In genomic region chr12:35827797-35828196, GRCm38 (mm10) we compare ENCODE assay signal across 12 mouse cellular contexts.
"Had no signal": no experiment of that assay in that cellular context is flagged by ENCODE, and none has a peak within 500 bp of the region (broad histone marks: within the 10 kb centered on the region; RNA-seq: fewer than 3 reads in every experiment).

No protein-coding gene starts in this region.

- H3K27ac ChIP-seq: intestine, embryonic 15.5 days; limb, embryonic 12.5 days; liver, embryonic 14.5 days; midbrain, embryonic 15.5 days; neural tube, embryonic 12.5 days; stomach, embryonic 15.5 days had no signal

- H3K4me3 ChIP-seq: intestine, embryonic 15.5 days; limb, embryonic 12.5 days; midbrain, embryonic 15.5 days; neural tube, embryonic 12.5 days; stomach, embryonic 15.5 days had no signal

- H3K4me1 ChIP-seq: intestine, embryonic 15.5 days; midbrain, embryonic 15.5 days; neural tube, embryonic 12.5 days had no signal

- ATAC-seq: intestine, embryonic 15.5 days; midbrain, embryonic 15.5 days had no signal

- H3K27me3 ChIP-seq: intestine, embryonic 15.5 days; limb, embryonic 12.5 days; midbrain, embryonic 15.5 days; neural tube, embryonic 12.5 days; stomach, embryonic 15.5 days had no signal

- DNase-seq: kidney, adult 18-20 months; kidney, postnatal 10 days; lung, adult 18-20 months; lung, postnatal 36 days; right cerebral cortex, postnatal 25 days; thymus, postnatal 25 days had no signal

- H3K9me3 ChIP-seq: intestine, embryonic 15.5 days; limb, embryonic 12.5 days; midbrain, embryonic 15.5 days; neural tube, embryonic 12.5 days; stomach, embryonic 15.5 days had no signal

- H3K36me3 ChIP-seq: intestine, embryonic 15.5 days; limb, embryonic 12.5 days; midbrain, embryonic 15.5 days; neural tube, embryonic 12.5 days; stomach, embryonic 15.5 days had no signal

- H3K9ac ChIP-seq: intestine, embryonic 15.5 days; limb, embryonic 12.5 days; liver, embryonic 14.5 days; midbrain, embryonic 15.5 days; neural tube, embryonic 12.5 days; stomach, embryonic 15.5 days had no signal
